ENCODE assay signal across 18 mouse cellular contexts in the genomic region with DNA sequence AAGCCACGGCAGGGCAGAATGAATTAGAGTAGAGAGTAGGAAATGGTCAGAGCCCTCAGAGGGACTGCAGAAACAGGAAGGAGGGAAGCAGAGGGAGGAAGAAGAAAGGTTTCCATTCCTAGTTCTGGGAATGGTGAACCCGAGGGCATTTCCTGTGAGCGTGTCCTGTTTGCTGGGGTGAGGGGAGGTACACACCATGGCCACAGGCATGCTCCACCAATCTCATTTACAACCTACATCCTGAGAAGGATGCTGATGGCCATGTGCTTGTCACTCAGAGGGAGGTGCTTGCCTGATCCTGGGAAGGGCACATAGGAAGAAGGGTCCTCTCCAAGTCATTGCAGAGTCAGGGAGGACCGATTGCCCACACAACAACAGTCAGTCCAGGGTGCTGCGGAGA. TPM values are rescaled to one million over a fixed set of nuclear protein-coding genes. Genes with fewer than 3 reads are reported as not detected.
A peak's percentile ranks its signal among the peaks of the same experiment; 100 is the strongest.
DNase-seq lines count a peak whose midpoint lies in the region; TF ChIP-seq lines count a peak whose summit lies in the region.
"Had no signal": no experiment of that assay in that cellular context is flagged by ENCODE, and none has a peak within 500 bp of the region (broad histone marks: within the 10 kb centered on the region; RNA-seq: fewer than 3 reads in every experiment).

No protein-coding gene starts in this region.

- TF ChIP-seq EP300 in heart, adult 2 months (IDR thresholded peaks at IDR 0.05; ENCODE audit: insufficient read depth, low read depth, low read length) = no peak

- no peaks in the 10 kb centered on the region for H3K36me3 ChIP-seq in heart, embryonic 10.5 days
- no peaks in the 10 kb centered on the region for H3K36me3 ChIP-seq in heart, adult 2 months (ENCODE audit: control insufficient read depth, insufficient read depth, low read length)
- no peaks in the 10 kb centered on the region for H3K36me3 ChIP-seq in kidney, adult 2 months (ENCODE audit: control insufficient read depth, insufficient read depth, low read length)
- 0 out of 2 replicates have a peak, but pooled peaks cover 2% of the 10 kb centered on the region for H3K36me3 ChIP-seq in limb, embryonic 10.5 days
- H3K36me3 ChIP-seq: forebrain, embryonic 12.5 days; hindbrain, embryonic 13.5 days; liver, embryonic 15.5 days; midbrain, embryonic 13.5 days had no signal

- peaks cover 31% of the 10 kb centered on the region for H3K4me1 ChIP-seq in heart, embryonic 10.5 days
- peaks cover 17% of the 10 kb centered on the region for H3K4me1 ChIP-seq in heart, adult 2 months (ENCODE audit: control insufficient read depth, insufficient read depth, low read length)
- peaks cover 10% of the 10 kb centered on the region; the same call in 1 of the 2 replicates for H3K4me1 ChIP-seq in kidney, adult 2 months (ENCODE audit: control insufficient read depth, insufficient read depth, low read length)
- H3K4me1 ChIP-seq in limb, embryonic 10.5 days = peaks cover 51% of the 10 kb centered on the region
- H3K4me1 ChIP-seq: forebrain, embryonic 12.5 days; liver, embryonic 15.5 days; midbrain, embryonic 13.5 days had no signal

- WGBS in heart, embryonic 10.5 days = 52% methylated on average over 5 of the region's 5 CpGs
- 40% methylated on average over 5 of the region's 5 CpGs for WGBS in heart, adult 2 months
- 44% methylated on average over 5 of the region's 5 CpGs for WGBS in kidney, adult 2 months
- 48% methylated on average over 5 of the region's 5 CpGs for WGBS in limb, embryonic 10.5 days

- no peak for TF ChIP-seq CTCF in heart, adult 2 months (IDR thresholded peaks at IDR 0.05)
- TF ChIP-seq CTCF in kidney, adult 2 months (conservative IDR thresholded peaks at IDR 0.05; ENCODE audit: insufficient read depth, insufficient read length, low read depth, low read length) = no peak

- H3K27me3 ChIP-seq in heart, embryonic 10.5 days (ENCODE audit: insufficient read depth, poor library complexity, severe bottlenecking) = peaks cover 3% of the 10 kb centered on the region; the same call in 1 of the 2 replicates
- no peaks in the 10 kb centered on the region for H3K27me3 ChIP-seq in heart, adult 2 months (ENCODE audit: control insufficient read depth, insufficient read depth, low read length)
- no peaks in the 10 kb centered on the region for H3K27me3 ChIP-seq in kidney, adult 2 months (replicated peaks; ENCODE audit: control insufficient read depth, insufficient read depth, low read length)
- H3K27me3 ChIP-seq in limb, embryonic 10.5 days (ENCODE audit: low read depth, poor library complexity, severe bottlenecking) = no peaks in the 10 kb centered on the region
- H3K27me3 ChIP-seq: forebrain, embryonic 12.5 days; hindbrain, embryonic 13.5 days; midbrain, embryonic 13.5 days had no signal

- no peak for TF ChIP-seq POLR2A in heart, adult 2 months (IDR thresholded peaks at IDR 0.05; ENCODE audit: insufficient read depth, low read depth, low read length)
- no peak for TF ChIP-seq POLR2A in kidney, adult 2 months (IDR thresholded peaks at IDR 0.05; ENCODE audit: low read depth, low read length)

- H3K27ac ChIP-seq in heart, embryonic 10.5 days = peak overlapping the region; percentile 59; the same call in 1 of the 2 replicates
- H3K27ac ChIP-seq in heart, adult 2 months = no peak overlapping the region
- H3K27ac ChIP-seq in kidney, adult 2 months (ENCODE audit: insufficient read depth, low read depth, low read length) = no peak overlapping the region
- peak overlapping the region; percentile 76 for H3K27ac ChIP-seq in limb, embryonic 10.5 days
- H3K27ac ChIP-seq: forebrain, embryonic 12.5 days; hindbrain, embryonic 13.5 days; liver, embryonic 15.5 days; midbrain, embryonic 13.5 days had no signal

- H3K79me2 ChIP-seq in heart, adult 2 months (replicated peaks; ENCODE audit: control insufficient read depth, insufficient read depth, low read length) = no peaks in the 10 kb centered on the region

- intact Hi-C loops in heart, adult 2 months (cut with DNase I) = no loop called here

- DNase-seq in heart, embryonic 10.5 days (ENCODE audit: low spot score) = peak; percentile 62
- no peak for DNase-seq in heart, adult 2 months
- DNase-seq in kidney, adult 2 months = peak; percentile 10
- DNase-seq in kidney, adult 8-10 months = no peak
- DNase-seq in adipocyte (ENCODE audit: low spot score) = peak; percentile 57
- no peak for DNase-seq in limb, embryonic 10.5 days (ENCODE audit: low spot score)
- no peak for DNase-seq in thymus, postnatal 14 days
- no peak for DNase-seq in ovary, adult 18-20 months (ENCODE audit: low spot score)
- DNase-seq: adrenal gland, postnatal 14 days; cerebellum, adult 2 months; layer of hippocampus, postnatal 36 days; retina, postnatal 1 day; right cerebral cortex, postnatal 4 days; thymus, postnatal 4 days had no signal

- H3K9ac ChIP-seq in heart, adult 2 months (ENCODE audit: low read depth, low read length) = no peak overlapping the region
- H3K9ac ChIP-seq: forebrain, embryonic 12.5 days; hindbrain, embryonic 13.5 days; liver, embryonic 15.5 days; midbrain, embryonic 13.5 days had no signal

- no peaks in the 10 kb centered on the region for H3K9me3 ChIP-seq in heart, embryonic 10.5 days
- no peaks in the 10 kb centered on the region for H3K9me3 ChIP-seq in limb, embryonic 10.5 days (replicated peaks)
- H3K9me3 ChIP-seq: hindbrain, embryonic 13.5 days; midbrain, embryonic 13.5 days had no signal

- H3K4me3 ChIP-seq in heart, embryonic 10.5 days = no peak overlapping the region
- H3K4me3 ChIP-seq in heart, adult 2 months = no peak overlapping the region
- no peak overlapping the region for H3K4me3 ChIP-seq in kidney, adult 2 months (ENCODE audit: insufficient read depth, low read depth, low read length)
- no peak overlapping the region for H3K4me3 ChIP-seq in limb, embryonic 10.5 days
- H3K4me3 ChIP-seq: forebrain, embryonic 12.5 days; hindbrain, embryonic 13.5 days; liver, embryonic 15.5 days; midbrain, embryonic 13.5 days had no signal

RNA-seq across cellular contexts. Expression of a gene that starts 59.8 kb away (rescaled TPM):
- polyA plus RNA-seq in heart, embryonic 10.5 days (2016; fragmentation: Nextera tagmentation; extraction: Ambion mirVana) = 40.8 and 46.6 TPM in 2 replicates
- total RNA-seq in heart, adult 2 months (2021) = under 1 TPM; 0.39 to 0.59 TPM
- polyA plus RNA-seq in heart, adult 2 months (2012; rRNA removed) = 0.70 and 1.3 TPM in 2 replicates
- 1.2 and 1.3 TPM in 2 replicates for polyA plus RNA-seq in kidney, adult 2 months (2012; rRNA removed)
- polyA plus RNA-seq in limb, embryonic 10.5 days (2016; fragmentation: Nextera tagmentation; extraction: Ambion mirVana) = 58.5 and 67.8 TPM in 2 replicates

Comparison
In these comparisons a context has a peak if more than half of its experiments do, and no peak if none do; other contexts are left out.
1. DNase-seq: peak in heart, embryonic 10.5 days (single experiment), kidney, adult 2 months (single experiment) and adipocyte (single experiment); none in heart, adult 2 months (0 of 2), kidney, adult 8-10 months (0 of 2), limb, embryonic 10.5 days (single experiment), thymus, postnatal 14 days (single experiment) and ovary, adult 18-20 months (single experiment).
2. H3K27ac ChIP-seq: peak in heart, embryonic 10.5 days (single experiment) and limb, embryonic 10.5 days (single experiment); none in heart, adult 2 months (single experiment) and kidney, adult 2 months (single experiment).
3. RNA of a gene that starts 59.8 kb away (polyA plus RNA-seq): 58.5 to 67.8 TPM in limb, embryonic 10.5 days and 40.8 to 46.6 TPM in heart, embryonic 10.5 days; 1.2 to 1.3 TPM in kidney, adult 2 months and 0.70 to 1.3 TPM in heart, adult 2 months; every median in the first group is over 10 times any median in the second.